Mouse (Mus musculus): ENCODE measurements around the gene Gm28038. TPM values are rescaled to one million over a fixed set of nuclear protein-coding genes. Genes with fewer than 3 reads are reported as not detected.

Gene Gm28038
- polyA plus RNA-seq, 1 experiment from 2014 or later, result not detected

GRCm38 (mm10) chr2:30240267-30240666 lies 40.6 kb upstream of the Gm28038 start, which contains the start of gene Gm28035:
Gm28035 (plus strand) TSS chr2:30240567.
- WGBS, result 74% methylated on average over 2 of the region's 2 CpGs
- no peak within 1 kb of the TSS for H3K9ac ChIP-seq (replicated peaks; ENCODE audit: low read length)
- H3K4me1 ChIP-seq (ENCODE audit: control insufficient read depth, insufficient read depth, low read length), result peaks cover 3% of the 10 kb centered on the region; the same call in 1 of the 2 replicates
- no peak for ATAC-seq (replicated peaks; ENCODE audit: insufficient number of reproducible peaks, low FRiP score, low TSS enrichment, low read depth)
- peaks cover 2% of the 10 kb centered on the region; the same call in 1 of the 2 replicates for H3K36me3 ChIP-seq (replicated peaks; ENCODE audit: control insufficient read depth, insufficient read depth, low read depth, low read length)
- H3K27me3 ChIP-seq (ENCODE audit: control insufficient read depth, insufficient read depth, low read length), result no peaks in the 10 kb centered on the region
- DNase-seq (ENCODE audit: low spot score), result no peak
- H3K27ac ChIP-seq (replicated peaks; ENCODE audit: low read depth, low read length), result no peak within 1 kb of the TSS
- no peak within 1 kb of the TSS for H3K4me3 ChIP-seq (ENCODE audit: low read depth, low read length)
- no peaks in the 10 kb centered on the region for H3K9me3 ChIP-seq (replicated peaks; ENCODE audit: control insufficient read depth, low read length)
- H3K4me2 ChIP-seq (ENCODE audit: low read depth, low read length), result no peak within 1 kb of the TSS

DNA sequence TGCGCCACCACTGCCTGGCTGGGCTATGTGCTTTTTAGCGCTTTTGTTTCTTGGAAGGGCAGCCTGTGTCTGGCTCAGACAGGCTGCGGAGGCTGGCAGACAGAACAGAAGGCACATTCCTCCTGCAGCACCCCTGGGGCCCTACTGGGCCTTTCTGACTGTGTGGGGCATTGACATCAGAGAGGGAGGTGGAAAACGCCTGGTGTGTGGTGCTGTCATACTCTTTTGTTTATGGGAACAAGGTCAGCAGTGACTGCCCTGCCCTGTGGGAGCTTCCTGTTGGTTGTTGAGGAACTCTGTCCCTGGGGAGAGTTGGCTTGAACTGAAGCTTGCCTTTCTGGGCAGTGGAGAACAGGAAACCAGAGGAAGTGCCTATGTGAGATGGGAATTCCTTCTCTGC lies 38.3 kb upstream of the Gm28038 start:
- 38% methylated on average over 4 of the region's 4 CpGs for WGBS
- H3K27ac ChIP-seq (replicated peaks; ENCODE audit: low read depth, low read length), result no peak overlapping the region
- H3K9ac ChIP-seq (replicated peaks; ENCODE audit: low read length), result no peak overlapping the region
- peaks cover 2% of the 10 kb centered on the region; the same call in 1 of the 2 replicates for H3K36me3 ChIP-seq (replicated peaks; ENCODE audit: control insufficient read depth, insufficient read depth, low read depth, low read length)
- no peak for DNase-seq (ENCODE audit: low spot score)
- no peak overlapping the region for H3K4me3 ChIP-seq (ENCODE audit: low read depth, low read length)
- H3K4me2 ChIP-seq (ENCODE audit: low read depth, low read length), result no peak overlapping the region
- no peaks in the 10 kb centered on the region for H3K27me3 ChIP-seq (ENCODE audit: control insufficient read depth, insufficient read depth, low read length)
- no peaks in the 10 kb centered on the region for H3K9me3 ChIP-seq (replicated peaks; ENCODE audit: control insufficient read depth, low read length)
- no peak for ATAC-seq (replicated peaks; ENCODE audit: insufficient number of reproducible peaks, low FRiP score, low TSS enrichment, low read depth)
- peaks cover 3% of the 10 kb centered on the region; the same call in 1 of the 2 replicates for H3K4me1 ChIP-seq (ENCODE audit: control insufficient read depth, insufficient read depth, low read length)

- no peak overlapping the region for H3K9ac ChIP-seq (replicated peaks; ENCODE audit: low read length)
- ATAC-seq (replicated peaks; ENCODE audit: insufficient number of reproducible peaks, low FRiP score, low TSS enrichment, low read depth), result no peak
- H3K4me3 ChIP-seq (ENCODE audit: low read depth, low read length), result no peak overlapping the region
- no peak for DNase-seq (ENCODE audit: low spot score)
- no peak overlapping the region for H3K27ac ChIP-seq (replicated peaks; ENCODE audit: low read depth, low read length)
- H3K36me3 ChIP-seq (replicated peaks; ENCODE audit: control insufficient read depth, insufficient read depth, low read depth, low read length), result peaks cover 2% of the 10 kb centered on the region; the same call in 1 of the 2 replicates
- H3K9me3 ChIP-seq (replicated peaks; ENCODE audit: control insufficient read depth, low read length), result no peaks in the 10 kb centered on the region
- H3K4me2 ChIP-seq (ENCODE audit: low read depth, low read length), result no peak overlapping the region
- H3K4me1 ChIP-seq (ENCODE audit: control insufficient read depth, insufficient read depth, low read length), result peaks cover 3% of the 10 kb centered on the region; the same call in 1 of the 2 replicates
- WGBS, result 95% methylated on average over 4 of the region's 4 CpGs
- no peaks in the 10 kb centered on the region for H3K27me3 ChIP-seq (ENCODE audit: control insufficient read depth, insufficient read depth, low read length)
Measured at GRCm38 (mm10) chr2:30243391-30243790, 37.5 kb upstream of the Gm28038 start.

GRCm38 (mm10) chr2:30244595-30245178 lies 36.2 kb upstream of the Gm28038 start:
- Histone ChIP-seq H3K4me3 (ENCODE audit: low read depth, low read length) (no peak overlapping the region), H3K4me1 (ENCODE audit: control insufficient read depth, insufficient read depth, low read length) (no peaks in the 10 kb centered on the region), H3K9me3 (replicated peaks; ENCODE audit: control insufficient read depth, low read length) (no peaks in the 10 kb centered on the region), H3K4me2 (ENCODE audit: low read depth, low read length) (no peak overlapping the region), H3K27me3 (ENCODE audit: control insufficient read depth, insufficient read depth, low read length) (no peaks in the 10 kb centered on the region), H3K36me3 (replicated peaks; ENCODE audit: control insufficient read depth, insufficient read depth, low read depth, low read length) (peaks cover 2% of the 10 kb centered on the region; the same call in 1 of the 2 replicates), H3K9ac (replicated peaks; ENCODE audit: low read length) (no peak overlapping the region), H3K27ac (replicated peaks; ENCODE audit: low read depth, low read length) (0 out of 2 replicates have a peak overlapping the region, but pooled peaks have one; percentile 28)
- DNase-seq (ENCODE audit: low spot score) (no peak), ATAC-seq (replicated peaks; ENCODE audit: insufficient number of reproducible peaks, low FRiP score, low TSS enrichment, low read depth) (no peak)
- 61% methylated on average over 7 of the region's 7 CpGs for WGBS

DNA sequence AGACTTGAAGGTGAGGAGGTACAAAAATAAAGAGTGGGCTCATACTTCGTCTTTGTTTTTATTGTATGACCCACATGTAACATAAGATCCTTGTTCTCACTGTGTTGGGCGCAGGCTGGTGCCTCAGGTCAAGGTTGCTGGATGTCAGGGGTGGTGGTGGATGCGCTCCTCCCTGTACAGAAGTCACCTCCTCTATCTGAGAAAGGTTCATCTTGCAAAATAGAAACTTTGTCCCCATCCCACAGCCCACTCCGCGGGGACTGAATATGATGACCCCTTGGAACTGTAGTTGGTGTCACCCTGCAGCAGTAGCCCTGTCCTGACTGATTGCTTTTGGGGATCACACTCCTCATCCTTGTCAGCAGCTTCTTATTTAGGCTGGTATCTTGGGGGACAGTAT lies 33.8 kb upstream of the Gm28038 start:
- no peaks in the 10 kb centered on the region for H3K9me3 ChIP-seq (replicated peaks; ENCODE audit: control insufficient read depth, low read length)
- no peak overlapping the region for H3K4me2 ChIP-seq (ENCODE audit: low read depth, low read length)
- ATAC-seq (replicated peaks; ENCODE audit: insufficient number of reproducible peaks, low FRiP score, low TSS enrichment, low read depth) (no peak), DNase-seq (ENCODE audit: low spot score) (no peak)
- no peaks in the 10 kb centered on the region for H3K27me3 ChIP-seq (ENCODE audit: control insufficient read depth, insufficient read depth, low read length)
- no peak overlapping the region for H3K27ac ChIP-seq (replicated peaks; ENCODE audit: low read depth, low read length)
- H3K4me3 ChIP-seq (ENCODE audit: low read depth, low read length), result no peak overlapping the region
- 83% methylated on average over 5 of the region's 5 CpGs for WGBS
- no peak overlapping the region for H3K9ac ChIP-seq (replicated peaks; ENCODE audit: low read length)
- peaks cover 5% of the 10 kb centered on the region; the same call in 1 of the 2 replicates for H3K36me3 ChIP-seq (replicated peaks; ENCODE audit: control insufficient read depth, insufficient read depth, low read depth, low read length)
- H3K4me1 ChIP-seq (ENCODE audit: control insufficient read depth, insufficient read depth, low read length), result no peaks in the 10 kb centered on the region

DNA sequence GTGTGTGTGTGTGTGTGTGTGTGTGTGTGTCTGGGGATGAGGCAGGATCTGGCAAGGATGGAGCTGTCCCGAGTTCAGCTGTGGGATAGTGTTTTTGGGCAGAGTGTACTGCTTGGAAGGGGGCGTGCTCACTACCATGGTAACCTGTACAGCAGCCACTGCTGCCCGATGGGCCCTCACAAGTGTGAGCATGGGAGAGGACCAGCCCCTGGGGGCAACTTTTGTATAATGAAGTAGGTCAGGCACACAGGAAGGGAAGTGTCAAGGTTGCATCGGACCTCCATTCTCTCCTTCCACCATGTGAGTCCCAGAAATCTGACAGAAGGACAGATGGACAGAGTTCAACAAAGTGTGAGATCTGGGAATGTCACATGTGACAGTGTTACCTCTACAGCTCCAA lies 33.2 kb upstream of the Gm28038 start:
- DNase-seq (ENCODE audit: low spot score), result no peak
- peaks cover 5% of the 10 kb centered on the region; the same call in 1 of the 2 replicates for H3K36me3 ChIP-seq (replicated peaks; ENCODE audit: control insufficient read depth, insufficient read depth, low read depth, low read length)
- H3K4me1 ChIP-seq (ENCODE audit: control insufficient read depth, insufficient read depth, low read length), result no peaks in the 10 kb centered on the region
- no peak overlapping the region for H3K4me2 ChIP-seq (ENCODE audit: low read depth, low read length)
- H3K9me3 ChIP-seq (replicated peaks; ENCODE audit: control insufficient read depth, low read length), result no peaks in the 10 kb centered on the region
- no peak overlapping the region for H3K27ac ChIP-seq (replicated peaks; ENCODE audit: low read depth, low read length)
- ATAC-seq (replicated peaks; ENCODE audit: insufficient number of reproducible peaks, low FRiP score, low TSS enrichment, low read depth), result no peak
- H3K27me3 ChIP-seq (ENCODE audit: control insufficient read depth, insufficient read depth, low read length), result no peaks in the 10 kb centered on the region
- 78% methylated on average over 4 of the region's 4 CpGs for WGBS
- no peak overlapping the region for H3K4me3 ChIP-seq (ENCODE audit: low read depth, low read length)
- H3K9ac ChIP-seq (replicated peaks; ENCODE audit: low read length), result no peak overlapping the region

GRCm38 (mm10) chr2:30249182-30249581 lies 31.7 kb upstream of the Gm28038 start:
- no peaks in the 10 kb centered on the region for H3K27me3 ChIP-seq (ENCODE audit: control insufficient read depth, insufficient read depth, low read length)
- no peak overlapping the region for H3K27ac ChIP-seq (replicated peaks; ENCODE audit: low read depth, low read length)
- ATAC-seq (replicated peaks; ENCODE audit: insufficient number of reproducible peaks, low FRiP score, low TSS enrichment, low read depth) (no peak), DNase-seq (ENCODE audit: low spot score) (no peak)
- H3K4me1 ChIP-seq (ENCODE audit: control insufficient read depth, insufficient read depth, low read length), result no peaks in the 10 kb centered on the region
- H3K36me3 ChIP-seq (replicated peaks; ENCODE audit: control insufficient read depth, insufficient read depth, low read depth, low read length), result peaks cover 3% of the 10 kb centered on the region; the same call in 1 of the 2 replicates
- no peaks in the 10 kb centered on the region for H3K9me3 ChIP-seq (replicated peaks; ENCODE audit: control insufficient read depth, low read length)
- H3K4me2 ChIP-seq (ENCODE audit: low read depth, low read length), result no peak overlapping the region
- H3K4me3 ChIP-seq (ENCODE audit: low read depth, low read length), result no peak overlapping the region
- 95% methylated on average over 3 of the region's 3 CpGs for WGBS
- no peak overlapping the region for H3K9ac ChIP-seq (replicated peaks; ENCODE audit: low read length)
